ENCODE assay signal across 20 mouse cellular contexts in the genomic region with DNA sequence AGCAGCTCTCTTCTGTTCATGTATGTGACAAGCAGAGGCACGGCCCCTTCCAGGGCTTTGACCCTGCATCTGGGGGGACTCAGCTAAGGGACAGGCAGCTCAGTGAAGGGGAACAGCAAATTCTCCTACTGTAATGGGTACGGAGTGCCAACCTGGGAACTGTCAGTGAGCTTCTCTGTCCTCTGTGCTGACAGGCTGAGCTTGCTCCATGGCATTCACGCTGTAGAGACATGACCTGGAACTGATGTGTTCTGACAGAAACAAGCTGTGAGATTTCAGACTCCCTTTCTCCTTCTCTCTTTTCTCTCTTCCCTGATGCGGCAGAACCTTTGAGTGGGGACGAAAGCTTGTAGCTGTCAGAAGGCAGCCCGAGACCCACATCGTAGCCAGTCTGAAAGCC.
A peak's percentile ranks its signal among the peaks of the same experiment; 100 is the strongest.
DNase-seq lines count a peak whose midpoint lies in the region; ATAC-seq lines count a peak whose summit lies in the region.
"Had no signal": no experiment of that assay in that cellular context is flagged by ENCODE, and none has a peak within 500 bp of the region (broad histone marks: within the 10 kb centered on the region; RNA-seq: fewer than 3 reads in every experiment).

No protein-coding gene starts in this region.

- H3K4me3 ChIP-seq in intestine, embryonic 14.5 days (ENCODE audit: low read depth, low read length) = no peak overlapping the region
- H3K4me3 ChIP-seq in intestine, embryonic 15.5 days (replicated peaks) = no peak overlapping the region
- H3K4me3 ChIP-seq in midbrain, embryonic 14.5 days (replicated peaks; ENCODE audit: low read depth, low read length) = no peak overlapping the region
- no peak overlapping the region for H3K4me3 ChIP-seq in midbrain, embryonic 16.5 days (ENCODE audit: low read depth, low read length)
- H3K4me3 ChIP-seq: embryonic facial prominence, embryonic 15.5 days; forebrain, embryonic 15.5 days; myocyte had no signal

- no peaks in the 10 kb centered on the region for H3K27me3 ChIP-seq in intestine, embryonic 14.5 days (replicated peaks; ENCODE audit: control insufficient read depth, insufficient read depth, low read length)
- H3K27me3 ChIP-seq in intestine, embryonic 15.5 days (replicated peaks) = no peaks in the 10 kb centered on the region
- H3K27me3 ChIP-seq in midbrain, embryonic 14.5 days (ENCODE audit: control insufficient read depth, insufficient read depth, low read length) = no peaks in the 10 kb centered on the region
- no peaks in the 10 kb centered on the region for H3K27me3 ChIP-seq in midbrain, embryonic 16.5 days (ENCODE audit: control insufficient read depth, insufficient read depth, low read depth, low read length)
- H3K27me3 ChIP-seq: embryonic facial prominence, embryonic 15.5 days; forebrain, embryonic 15.5 days had no signal

- no peak for ATAC-seq in intestine, embryonic 14.5 days (replicated peaks; ENCODE audit: low FRiP score, low TSS enrichment, low read depth)
- no peak for ATAC-seq in intestine, embryonic 15.5 days
- ATAC-seq in midbrain, embryonic 14.5 days (ENCODE audit: low FRiP score, low TSS enrichment) = no peak
- no peak for ATAC-seq in midbrain, embryonic 16.5 days
- ATAC-seq: forebrain, embryonic 15.5 days; intestine, postnatal 0 days; Patski had no signal

- no peaks in the 10 kb centered on the region for H3K4me1 ChIP-seq in intestine, embryonic 14.5 days (replicated peaks; ENCODE audit: control insufficient read depth, insufficient read depth, low read length)
- no peaks in the 10 kb centered on the region for H3K4me1 ChIP-seq in intestine, embryonic 15.5 days (replicated peaks)
- no peaks in the 10 kb centered on the region for H3K4me1 ChIP-seq in midbrain, embryonic 14.5 days (ENCODE audit: control insufficient read depth, insufficient read depth, low read length)
- no peaks in the 10 kb centered on the region for H3K4me1 ChIP-seq in midbrain, embryonic 16.5 days (ENCODE audit: control insufficient read depth, insufficient read depth, low read length)
- H3K4me1 ChIP-seq: embryonic facial prominence, embryonic 15.5 days; forebrain, embryonic 15.5 days had no signal

- peak; percentile 66 to 70 for DNase-seq in cerebellum, postnatal 10 days
- no peak for DNase-seq in cerebellum, postnatal 36 days
- DNase-seq in intestine, embryonic 14.5 days (ENCODE audit: low spot score) = peak; percentile 21
- peak; percentile 17 for DNase-seq in midbrain, embryonic 14.5 days
- DNase-seq in retina, postnatal 1 day = peak; percentile 91
- DNase-seq in urinary bladder, postnatal 36 days (ENCODE audit: low spot score in 2 of 2) = no peak
- DNase-seq: adrenal gland, postnatal 36 days; embryo, embryonic 11 days; heart, postnatal 10 days; kidney, postnatal 10 days; lung, postnatal 4 days; spleen, adult 18-20 months had no signal

- 77% methylated on average over 7 of the region's 7 CpGs for WGBS in intestine, embryonic 14.5 days
- 78% methylated on average over 7 of the region's 7 CpGs for WGBS in intestine, embryonic 15.5 days
- 34% methylated on average over 7 of the region's 7 CpGs for WGBS in midbrain, embryonic 14.5 days
- 46% methylated on average over 7 of the region's 7 CpGs for WGBS in midbrain, embryonic 16.5 days

- no peaks in the 10 kb centered on the region for H3K36me3 ChIP-seq in intestine, embryonic 14.5 days (ENCODE audit: control insufficient read depth, insufficient read depth, low read length)
- H3K36me3 ChIP-seq in intestine, embryonic 15.5 days = no peaks in the 10 kb centered on the region
- no peaks in the 10 kb centered on the region for H3K36me3 ChIP-seq in midbrain, embryonic 14.5 days (ENCODE audit: control insufficient read depth, insufficient read depth, low read length)
- H3K36me3 ChIP-seq in midbrain, embryonic 16.5 days (ENCODE audit: control insufficient read depth, insufficient read depth, low read length) = no peaks in the 10 kb centered on the region
- H3K36me3 ChIP-seq: embryonic facial prominence, embryonic 15.5 days; forebrain, embryonic 15.5 days had no signal

- no peak overlapping the region for H3K4me2 ChIP-seq in intestine, embryonic 14.5 days (ENCODE audit: low read length)
- no peak overlapping the region for H3K4me2 ChIP-seq in intestine, embryonic 15.5 days (replicated peaks)
- H3K4me2 ChIP-seq in midbrain, embryonic 14.5 days (ENCODE audit: low read length) = no peak overlapping the region
- H3K4me2 ChIP-seq in midbrain, embryonic 16.5 days (ENCODE audit: low read length) = no peak overlapping the region
- H3K4me2 ChIP-seq: embryonic facial prominence, embryonic 15.5 days; forebrain, embryonic 15.5 days; heart, embryonic 11.5 days had no signal

- no peaks in the 10 kb centered on the region for H3K9me3 ChIP-seq in intestine, embryonic 14.5 days (ENCODE audit: control insufficient read depth, low read length)
- H3K9me3 ChIP-seq in intestine, embryonic 15.5 days = no peaks in the 10 kb centered on the region
- no peaks in the 10 kb centered on the region for H3K9me3 ChIP-seq in midbrain, embryonic 14.5 days (ENCODE audit: control insufficient read depth, low read length)
- H3K9me3 ChIP-seq in midbrain, embryonic 16.5 days (replicated peaks; ENCODE audit: control insufficient read depth, low read length, poor library complexity, severe bottlenecking) = no peaks in the 10 kb centered on the region
- H3K9me3 ChIP-seq: embryonic facial prominence, embryonic 15.5 days; forebrain, embryonic 15.5 days had no signal

- no peak overlapping the region for H3K9ac ChIP-seq in intestine, embryonic 14.5 days (ENCODE audit: low read length)
- no peak overlapping the region for H3K9ac ChIP-seq in intestine, embryonic 15.5 days
- H3K9ac ChIP-seq in midbrain, embryonic 14.5 days (replicated peaks; ENCODE audit: low read length) = no peak overlapping the region
- no peak overlapping the region for H3K9ac ChIP-seq in midbrain, embryonic 16.5 days (ENCODE audit: low read depth, low read length)
- H3K9ac ChIP-seq: embryonic facial prominence, embryonic 15.5 days; forebrain, embryonic 15.5 days had no signal

- no peak overlapping the region for H3K27ac ChIP-seq in intestine, embryonic 14.5 days (ENCODE audit: low read depth)
- H3K27ac ChIP-seq in intestine, embryonic 15.5 days = no peak overlapping the region
- H3K27ac ChIP-seq in midbrain, embryonic 14.5 days (replicated peaks; ENCODE audit: low read depth, low read length) = no peak overlapping the region
- no peak overlapping the region for H3K27ac ChIP-seq in midbrain, embryonic 16.5 days (ENCODE audit: low read length)
- H3K27ac ChIP-seq: embryonic facial prominence, embryonic 15.5 days; forebrain, embryonic 15.5 days had no signal

Comparison
In these comparisons a context has a peak if more than half of its experiments do, and no peak if none do; other contexts are left out.
1. DNase-seq: peak in cerebellum, postnatal 10 days (2 of 2), intestine, embryonic 14.5 days (single experiment), midbrain, embryonic 14.5 days (single experiment) and retina, postnatal 1 day (single experiment); none in cerebellum, postnatal 36 days (0 of 2) and urinary bladder, postnatal 36 days (0 of 2).